Mouse (Mus musculus): ENCODE data around the gene Lefty1. TPM values are rescaled to one million over a fixed set of nuclear protein-coding genes. Genes with fewer than 3 reads are reported as not detected.
"Not testable (repeated sequence)": the region's sequence is repeated elsewhere in the genome, so short reads cannot be mapped to it uniquely, and the experiment has no call there.

Lefty1 gene
- polyA plus RNA-seq, 1 experiment from 2014 or later: 1.5 TPM

DNA sequence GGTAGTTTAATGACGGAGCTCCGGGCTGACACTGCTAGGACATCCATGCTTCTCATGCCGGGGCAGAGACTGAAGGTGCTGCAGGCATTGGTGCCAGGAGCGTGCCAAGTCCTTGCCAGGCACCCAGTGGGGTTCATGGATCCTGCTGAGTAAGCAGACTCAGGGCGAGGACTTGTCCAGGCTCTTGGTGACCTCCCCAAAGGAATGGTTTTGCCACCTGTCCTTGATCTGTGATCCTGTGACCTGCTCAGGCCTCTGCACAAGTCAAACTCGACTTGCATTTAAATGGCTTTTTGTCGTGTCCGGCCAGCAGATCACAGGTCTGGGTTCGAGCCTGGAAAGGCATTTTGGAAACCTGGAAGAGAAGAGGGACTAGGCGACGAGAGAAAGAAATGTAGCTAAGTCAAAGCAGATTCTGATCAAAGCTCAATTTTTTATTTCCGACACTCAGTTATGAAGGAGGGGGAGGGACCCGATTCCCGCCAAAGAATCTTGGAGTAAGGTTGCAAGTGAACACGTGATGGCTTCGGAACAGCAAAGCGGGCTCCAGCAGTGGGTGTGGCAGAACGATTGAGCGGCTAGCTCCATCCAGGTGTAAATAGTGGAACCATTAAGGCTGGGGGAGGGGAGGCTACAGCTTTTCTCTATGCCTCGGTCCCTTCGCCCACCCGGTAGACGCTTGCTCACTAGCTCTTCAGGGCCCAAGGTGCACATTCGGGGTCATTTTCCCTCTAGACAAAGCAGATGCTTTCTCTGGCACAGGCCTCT lies 44.8 kb downstream of the Lefty1 start:
- ATAC-seq (replicated peaks; ENCODE audit: extremely low read depth, insufficient read depth, low FRiP score): no peak
- Histone ChIP-seq H3K36me3 (ENCODE audit: control insufficient read depth, insufficient read depth) (no peaks in the 10 kb centered on the region), H3K4me2 (ENCODE audit: low read depth, low read length) (no peak overlapping the region), H3K4me1 (ENCODE audit: control insufficient read depth, insufficient read depth, low read length) (no peaks in the 10 kb centered on the region), H3K9me3 (replicated peaks; ENCODE audit: control insufficient read depth, low read length) (no peaks in the 10 kb centered on the region), H3K4me3 (ENCODE audit: low read length) (no peak overlapping the region), H3K27ac (ENCODE audit: low read length) (no peak overlapping the region), H3K27me3 (ENCODE audit: control insufficient read depth, insufficient read depth, low read length) (no peaks in the 10 kb centered on the region), H3K9ac (ENCODE audit: low read length) (no peak overlapping the region)
- WGBS: 82% methylated on average over 22 of the region's 24 CpGs

DNA sequence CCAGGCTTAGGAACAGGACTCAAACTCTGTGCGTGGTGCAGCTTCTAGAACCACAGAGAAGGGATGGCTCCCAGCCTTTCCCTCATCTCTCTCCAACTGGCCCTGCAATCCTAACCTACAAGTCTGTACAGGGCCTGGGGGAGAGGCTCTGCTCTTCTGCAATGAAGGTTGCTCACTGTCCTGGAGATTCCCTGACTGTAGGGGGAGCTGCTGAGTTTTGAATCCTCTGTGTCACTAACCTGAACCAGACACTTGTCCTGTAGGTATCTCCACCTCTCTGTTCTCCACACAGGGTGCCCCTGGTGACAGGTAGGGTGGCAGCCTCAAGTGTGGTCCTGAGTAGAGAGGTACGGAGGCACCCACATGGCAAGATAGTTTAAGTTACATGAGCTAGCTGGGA lies 45.6 kb downstream of the Lefty1 start:
- H3K4me1 ChIP-seq (ENCODE audit: control insufficient read depth, insufficient read depth, low read length): no peaks in the 10 kb centered on the region
- no peaks in the 10 kb centered on the region for H3K27me3 ChIP-seq (ENCODE audit: control insufficient read depth, insufficient read depth, low read length)
- no peak overlapping the region for H3K4me2 ChIP-seq (ENCODE audit: low read depth, low read length)
- H3K9ac ChIP-seq (ENCODE audit: low read length): no peak overlapping the region
- no peak for ATAC-seq (replicated peaks; ENCODE audit: extremely low read depth, insufficient read depth, low FRiP score)
- no peaks in the 10 kb centered on the region for H3K36me3 ChIP-seq (ENCODE audit: control insufficient read depth, insufficient read depth)
- H3K4me3 ChIP-seq (ENCODE audit: low read length): no peak overlapping the region
- WGBS: 63% methylated on average over 2 of the region's 2 CpGs
- H3K9me3 ChIP-seq (replicated peaks; ENCODE audit: control insufficient read depth, low read length): no peaks in the 10 kb centered on the region
- H3K27ac ChIP-seq (ENCODE audit: low read length): no peak overlapping the region

DNA sequence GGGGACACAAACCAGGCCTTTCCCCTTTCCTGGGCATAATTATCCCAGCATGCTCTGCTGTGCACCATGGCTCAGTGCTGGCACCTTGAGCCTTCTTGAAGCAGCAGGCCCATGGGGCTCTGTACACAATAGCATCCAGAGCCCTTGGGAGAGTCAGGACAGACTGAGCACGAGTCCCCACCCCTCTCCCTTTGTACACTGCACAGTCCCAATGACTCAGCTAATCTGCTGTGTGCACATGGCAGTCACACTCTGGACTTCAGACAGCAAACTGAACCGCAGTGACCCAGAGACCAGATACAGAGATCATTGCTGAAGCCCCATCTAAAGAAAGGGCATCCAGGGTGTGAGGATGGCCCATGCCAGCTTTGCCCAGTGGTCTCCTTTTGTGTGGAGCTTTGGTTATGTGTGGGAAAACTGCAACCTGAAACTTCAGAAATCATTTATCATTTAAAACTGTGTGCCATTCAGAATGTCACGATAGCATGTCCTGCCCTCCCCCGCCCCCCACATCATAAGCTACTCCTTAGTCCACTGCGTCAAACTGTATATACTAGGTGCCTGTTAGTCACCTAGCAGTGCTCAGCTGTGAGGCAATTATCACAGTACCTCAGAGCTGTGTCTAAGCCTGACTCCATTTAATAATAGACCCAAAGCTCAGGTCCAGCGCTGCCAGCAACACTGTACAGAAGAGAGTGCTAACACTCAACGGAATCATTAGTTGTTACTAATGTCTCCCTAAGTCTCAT lies 46.6 kb downstream of the Lefty1 start:
- 74% methylated on average over 7 of the region's 7 CpGs for WGBS

DNA sequence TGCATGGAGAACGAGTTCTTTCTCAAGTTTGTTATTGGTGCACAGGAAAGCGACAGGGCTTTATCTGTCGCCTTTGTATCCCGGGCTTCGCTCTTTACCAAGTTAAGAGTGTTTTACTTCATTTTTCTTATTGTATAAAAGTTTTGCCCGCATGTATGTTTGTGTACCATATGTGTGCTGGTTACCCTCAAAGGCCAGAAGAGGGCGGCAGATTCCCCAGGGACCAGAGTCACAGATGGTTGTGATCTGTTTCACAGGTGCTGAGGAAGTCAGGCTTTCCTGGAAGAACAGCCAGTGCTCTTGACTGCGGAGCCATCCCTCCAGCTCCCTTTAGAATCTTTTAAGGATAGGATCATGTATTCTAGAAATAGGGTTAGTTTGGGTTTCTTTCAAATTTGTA lies 51.9 kb downstream of the Lefty1 start:
- no peak overlapping the region for H3K4me2 ChIP-seq (ENCODE audit: low read depth, low read length)
- peaks cover 5% of the 10 kb centered on the region for H3K9me3 ChIP-seq (replicated peaks; ENCODE audit: control insufficient read depth, low read length)
- ATAC-seq (replicated peaks; ENCODE audit: extremely low read depth, insufficient read depth, low FRiP score): no peak
- 87% methylated on average over 8 of the region's 8 CpGs for WGBS
- no peak overlapping the region for H3K9ac ChIP-seq (ENCODE audit: low read length)
- no peak overlapping the region for H3K27ac ChIP-seq (ENCODE audit: low read length)
- H3K36me3 ChIP-seq (ENCODE audit: control insufficient read depth, insufficient read depth): no peaks in the 10 kb centered on the region
- no peak overlapping the region for H3K4me3 ChIP-seq (ENCODE audit: low read length)
- H3K27me3 ChIP-seq (ENCODE audit: control insufficient read depth, insufficient read depth, low read length): 0 out of 2 replicates have a peak, but pooled peaks cover 2% of the 10 kb centered on the region
- H3K4me1 ChIP-seq (ENCODE audit: control insufficient read depth, insufficient read depth, low read length): no peaks in the 10 kb centered on the region

More for the DNA sequence above, 46.6 kb downstream of the Lefty1 start:
- H3K9me3 ChIP-seq (replicated peaks; ENCODE audit: control insufficient read depth, low read length); H3K4me1 ChIP-seq (ENCODE audit: control insufficient read depth, insufficient read depth, low read length); H3K4me2 ChIP-seq (ENCODE audit: low read depth, low read length); H3K4me3 ChIP-seq (ENCODE audit: low read length); H3K36me3 ChIP-seq (ENCODE audit: control insufficient read depth, insufficient read depth); H3K27me3 ChIP-seq (ENCODE audit: control insufficient read depth, insufficient read depth, low read length); H3K9ac ChIP-seq (ENCODE audit: low read length); ATAC-seq (replicated peaks; ENCODE audit: extremely low read depth, insufficient read depth, low FRiP score); H3K27ac ChIP-seq (ENCODE audit: low read length): not testable (repeated sequence)

DNA sequence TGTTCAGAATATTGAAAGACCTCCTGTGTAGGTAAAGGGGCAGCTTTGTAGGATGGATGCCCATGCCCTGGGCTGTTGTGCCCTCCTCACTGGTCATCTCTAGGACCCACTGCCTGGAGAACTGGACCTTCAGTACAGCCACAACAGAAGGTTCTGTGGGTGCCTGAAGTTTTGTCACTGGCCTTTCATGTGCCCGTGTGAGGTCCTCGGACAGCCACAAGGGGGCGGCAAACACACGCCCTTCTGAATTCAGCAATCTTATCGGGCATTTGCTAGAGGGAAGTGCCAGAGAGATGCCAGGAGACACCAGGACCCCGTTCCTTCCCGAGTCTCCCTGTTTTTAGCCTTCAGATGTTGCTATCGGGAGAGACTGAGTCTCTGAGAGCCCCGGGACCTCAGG lies 52.9 kb downstream of the Lefty1 start:
- Histone ChIP-seq H3K4me1 (ENCODE audit: control insufficient read depth, insufficient read depth, low read length) (no peaks in the 10 kb centered on the region), H3K4me2 (ENCODE audit: low read depth, low read length) (no peak overlapping the region), H3K4me3 (ENCODE audit: low read length) (no peak overlapping the region), H3K36me3 (ENCODE audit: control insufficient read depth, insufficient read depth) (no peaks in the 10 kb centered on the region), H3K9ac (ENCODE audit: low read length) (no peak overlapping the region), H3K27me3 (ENCODE audit: control insufficient read depth, insufficient read depth, low read length) (0 out of 2 replicates have a peak, but pooled peaks cover 2% of the 10 kb centered on the region), H3K9me3 (replicated peaks; ENCODE audit: control insufficient read depth, low read length) (peaks cover 5% of the 10 kb centered on the region), H3K27ac (ENCODE audit: low read length) (no peak overlapping the region)
- no peak for ATAC-seq (replicated peaks; ENCODE audit: extremely low read depth, insufficient read depth, low FRiP score)
- 1% methylated on average over 9 of the region's 9 CpGs for WGBS

Other genes starting within 250 kb of the Lefty1 start
- 0.24 TPM in 1 of 2 replicates, not detected in the other for gene Mixl1, start 238.0 kb upstream of the Lefty1 start, polyA plus RNA-seq (2015; fragmentation: Nextera tagmentation; extraction: Ambion mirVana)
- gene Acbd3, start 209.0 kb upstream of the Lefty1 start, polyA plus RNA-seq (2015; fragmentation: Nextera tagmentation; extraction: Ambion mirVana): 18.3 and 19.2 TPM in 2 replicates
- gene H3f3a, start 121.1 kb upstream of the Lefty1 start, polyA plus RNA-seq (2015; fragmentation: Nextera tagmentation; extraction: Ambion mirVana): 1,475 and 1,571 TPM in 2 replicates
- 22.2 and 28.6 TPM in 2 replicates for gene Sde2, start 83.9 kb upstream of the Lefty1 start, polyA plus RNA-seq (2015; fragmentation: Nextera tagmentation; extraction: Ambion mirVana)
- gene Lefty2, start 41.9 kb upstream of the Lefty1 start, polyA plus RNA-seq (2015; fragmentation: Nextera tagmentation; extraction: Ambion mirVana): 0.06 and 0.08 TPM in 2 replicates
- 55.1 and 60.6 TPM in 2 replicates for gene Pycr2, start 30.7 kb upstream of the Lefty1 start, polyA plus RNA-seq (2015; fragmentation: Nextera tagmentation; extraction: Ambion mirVana)
- 11.2 and 14.8 TPM in 2 replicates for gene Tmem63a, start 7.3 kb downstream of the Lefty1 start, polyA plus RNA-seq (2015; fragmentation: Nextera tagmentation; extraction: Ambion mirVana)
- gene Ephx1, start 85.9 kb downstream of the Lefty1 start, polyA plus RNA-seq (2015; fragmentation: Nextera tagmentation; extraction: Ambion mirVana): 10.3 and 11.3 TPM in 2 replicates
- gene 9130409I23Rik, start 116.2 kb downstream of the Lefty1 start, polyA plus RNA-seq (2015; fragmentation: Nextera tagmentation; extraction: Ambion mirVana): 0.12 TPM in 1 of 2 replicates, not detected in the other
- 15.5 and 16.4 TPM in 2 replicates for gene Nvl, start 209.2 kb downstream of the Lefty1 start, polyA plus RNA-seq (2015; fragmentation: Nextera tagmentation; extraction: Ambion mirVana)
- 149 and 164 TPM in 2 replicates for gene Cnih4, start 209.7 kb downstream of the Lefty1 start, polyA plus RNA-seq (2015; fragmentation: Nextera tagmentation; extraction: Ambion mirVana)

Data from heart, embryonic 16.5 days (tissue).